Mouse (Mus musculus) small intestine, adult 2 months (tissue): Measurements from ENCODE around the gene Dtx1.

Experiments used
- CTCF ChIP-seq: fragments of 200-500 bp; IDR thresholded peaks from 2 replicates; pipeline ENCODE4 v1.5.1; 2012; ENCODE audit warnings: low read depth, mild to moderate bottlenecking, control low read depth, inconsistent platforms, low read length, moderate library complexity, mixed read lengths; ENCODE audit not compliant: insufficient replicate concordance, insufficient read length; ENCODE audit errors: extremely low read depth
- POLR2A ChIP-seq: fragments of 200-500 bp; IDR thresholded peaks from 2 replicates; pipeline ENCODE4 v1.6.1; 2012; ENCODE audit warnings: low read depth, mild to moderate bottlenecking, control low read depth, inconsistent platforms, low read length, moderate library complexity

DNA sequence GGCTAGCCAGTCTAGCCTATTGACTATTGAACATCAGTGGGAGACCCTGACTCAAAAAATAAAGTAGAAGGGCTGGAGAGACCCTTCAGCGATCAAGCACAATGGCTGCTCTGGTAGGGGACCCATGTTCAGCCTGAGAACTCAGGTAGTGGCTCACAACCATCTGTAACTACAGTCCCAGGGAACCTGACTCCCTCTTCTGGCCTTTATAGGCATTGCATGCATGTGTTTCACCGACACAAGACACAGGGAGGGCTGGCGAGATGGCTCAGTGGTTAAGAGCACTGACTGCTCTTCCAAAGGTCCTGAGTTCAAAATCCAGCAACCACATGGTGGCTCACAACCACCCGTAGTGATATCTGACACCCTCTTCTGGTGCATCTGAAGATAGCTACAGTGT, 30.4 kb upstream of the Dtx1 start:
- TF ChIP-seq POLR2A (no peak), CTCF (peak; percentile 50; the same call in 1 of the 2 replicates)
